Mouse (Mus musculus): Measurements from ENCODE around the gene Glrp1. TPM values are rescaled to one million over a fixed set of nuclear protein-coding genes. Genes with fewer than 3 reads are reported as not detected.
A peak's percentile ranks its signal among the peaks of the same experiment; 100 is the strongest.

The Glrp1 gene
- total RNA-seq, 2 experiments from 2014 or later = not detected

GRCm38 (mm10) chr1:88497407-88497806 lies 12.5 kb downstream of the Glrp1 start:
- DNase-seq (ENCODE audit: low spot score in 2 of 2) = no peak

DNA sequence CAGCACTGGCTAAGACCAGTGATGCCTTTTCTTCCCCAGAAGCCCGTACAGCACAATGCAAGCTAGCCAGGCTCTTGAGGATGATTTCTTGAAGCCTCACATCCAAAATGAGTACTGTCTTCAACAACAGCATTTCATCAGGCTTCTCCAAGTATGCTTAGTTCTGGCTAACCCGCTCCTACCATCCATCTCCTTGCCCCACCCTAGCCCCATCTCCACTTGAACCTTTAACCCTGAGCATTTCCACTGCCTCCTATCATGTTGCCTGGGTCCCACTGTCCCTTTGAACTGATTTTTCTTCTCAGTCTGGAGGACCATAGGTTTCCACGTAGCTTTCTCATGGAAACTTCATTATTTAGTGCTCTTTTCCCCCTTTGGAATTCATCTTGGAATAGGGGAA lies 17.5 kb downstream of the Glrp1 start:
- no peak for DNase-seq (ENCODE audit: low spot score in 2 of 2)

DNA sequence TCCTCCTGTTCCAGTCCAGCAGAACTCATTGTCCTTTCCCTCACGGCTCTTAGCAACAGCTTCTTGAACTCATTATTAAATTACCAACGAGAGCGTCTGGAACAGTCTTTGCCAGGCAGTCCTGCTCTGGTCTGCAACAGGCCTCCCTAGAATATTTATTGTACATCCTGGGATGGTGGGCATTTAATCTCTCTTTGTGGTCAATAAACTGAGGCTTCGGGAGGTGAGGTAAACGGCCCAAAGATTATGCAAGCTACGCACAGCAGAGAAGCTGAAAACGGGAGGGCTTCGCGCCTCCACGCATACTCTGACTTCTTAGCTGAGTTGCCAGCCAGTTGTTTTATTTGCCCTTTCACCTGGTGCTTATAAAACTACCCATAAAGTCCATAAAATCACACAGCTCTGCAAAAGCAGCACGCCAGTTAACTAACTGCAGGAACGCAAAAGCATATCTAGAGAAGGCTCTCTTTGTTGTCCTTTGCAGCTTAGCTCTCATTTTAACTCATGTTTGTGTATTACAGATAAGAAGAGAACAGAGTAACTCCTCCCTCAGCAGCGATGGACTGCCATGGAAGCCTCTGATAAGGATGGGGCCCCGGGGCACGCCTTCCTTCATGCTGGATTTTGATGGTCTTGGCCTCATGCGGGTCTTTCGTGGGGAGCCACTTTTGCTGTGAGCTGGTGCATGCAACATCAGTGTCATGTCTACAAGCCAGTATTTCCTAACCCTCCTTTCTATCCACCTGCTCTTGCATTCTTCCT lies 18.1 kb downstream of the Glrp1 start:
- DNase-seq (ENCODE audit: low spot score in 2 of 2) = no peak

- DNase-seq (ENCODE audit: low spot score in 2 of 2) = no peak
Observed at GRCm38 (mm10) chr1:88490164-88490563, 19.7 kb downstream of the Glrp1 start.

DNA sequence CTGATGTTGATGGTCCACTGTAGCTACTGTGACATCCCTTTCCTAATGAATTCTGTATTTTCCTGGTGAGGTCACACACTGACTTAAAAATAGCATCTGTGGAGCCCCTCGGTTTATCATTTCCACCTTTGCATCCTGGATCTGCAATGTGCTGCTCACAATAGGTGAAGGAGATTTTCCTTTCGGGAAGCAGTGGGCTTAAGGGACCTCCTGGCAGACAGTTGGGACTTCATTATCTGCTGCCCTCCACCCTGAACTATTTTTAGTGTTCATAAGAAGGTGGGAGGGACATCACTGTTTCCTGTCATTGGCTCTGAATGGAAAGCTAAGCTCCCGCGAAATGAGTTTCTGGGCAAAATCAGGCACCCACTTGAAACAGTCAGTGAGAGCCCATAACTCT lies 20.9 kb downstream of the Glrp1 start:
- no peak for DNase-seq (ENCODE audit: low spot score in 2 of 2)

DNA sequence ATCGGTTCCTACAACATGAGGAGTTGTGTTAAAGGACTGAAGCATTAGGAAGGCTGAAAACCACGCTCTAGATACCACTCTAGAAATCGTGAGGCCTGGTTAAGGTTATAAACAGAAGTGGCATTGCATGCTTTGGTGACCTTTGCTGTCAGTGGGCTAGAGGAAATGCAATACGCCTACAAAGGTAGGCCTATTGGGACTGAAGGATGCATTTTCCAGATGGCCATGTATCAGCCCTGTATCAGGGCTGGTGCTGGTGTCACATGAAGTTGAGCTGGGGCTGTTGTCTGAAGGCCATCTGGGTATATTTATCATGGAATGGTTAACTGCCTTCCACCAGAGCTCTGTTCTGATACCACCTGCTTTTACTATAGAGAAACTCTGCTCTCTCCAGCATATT lies 23.5 kb downstream of the Glrp1 start:
- no peak for DNase-seq (ENCODE audit: low spot score in 2 of 2)

GRCm38 (mm10) chr1:88484059-88484458 lies 25.8 kb downstream of the Glrp1 start:
- no peak for DNase-seq (ENCODE audit: low spot score in 2 of 2)

GRCm38 (mm10) chr1:88482142-88483099 lies 27.4 kb downstream of the Glrp1 start:
- no peak for DNase-seq (ENCODE audit: low spot score in 2 of 2)

GRCm38 (mm10) chr1:88480594-88480993 lies 29.3 kb downstream of the Glrp1 start:
- no peak for DNase-seq (ENCODE audit: low spot score in 2 of 2)

DNA sequence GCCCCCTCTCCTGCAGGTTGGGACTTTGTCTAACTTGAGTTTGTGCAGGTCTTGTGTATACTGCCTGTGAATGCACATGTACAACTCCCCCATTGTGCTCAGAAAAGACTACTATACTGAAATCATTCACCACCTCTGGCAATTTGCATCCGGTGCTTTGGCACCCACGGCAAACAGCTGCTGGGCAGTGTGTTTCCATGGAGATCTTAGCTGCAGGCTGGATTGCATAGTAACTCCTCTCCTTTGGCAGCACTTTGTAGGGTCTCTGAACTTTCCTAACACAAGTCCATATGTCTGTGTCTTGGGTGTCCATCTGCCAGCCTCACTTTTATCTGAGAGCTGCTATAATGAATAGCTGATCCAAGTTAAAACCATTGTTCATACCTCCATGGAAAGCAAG lies 31.7 kb downstream of the Glrp1 start:
- DNase-seq (ENCODE audit: low spot score in 2 of 2) = no peak

DNA sequence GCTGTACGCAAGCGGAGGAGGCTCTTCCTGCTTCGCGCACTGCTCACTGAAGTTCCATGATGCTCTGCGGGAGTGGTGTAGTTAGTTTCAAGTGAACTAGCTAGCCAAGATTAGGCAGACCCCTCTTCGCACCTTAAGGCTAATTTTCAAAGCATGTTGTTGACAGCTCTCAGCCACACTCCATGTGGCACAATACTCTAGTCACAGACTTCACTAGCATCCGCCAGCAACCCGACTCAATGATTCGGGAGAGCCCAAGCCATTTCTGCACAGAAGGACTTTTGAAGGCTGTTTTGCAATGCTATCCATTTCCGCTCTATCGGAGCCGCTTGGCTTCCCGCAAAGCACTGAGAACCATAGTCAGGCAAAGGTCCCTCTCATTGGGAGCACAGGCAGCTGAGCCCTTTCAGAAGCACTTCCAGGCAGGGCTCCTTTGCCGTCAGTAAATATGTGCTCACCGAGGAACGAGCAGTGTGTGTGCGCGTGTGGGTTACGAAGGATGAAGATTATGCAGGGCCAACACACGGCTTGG lies 33.2 kb downstream of the Glrp1 start:
- no peak for DNase-seq (ENCODE audit: low spot score in 2 of 2)

- no peak for DNase-seq (ENCODE audit: low spot score in 2 of 2)
Observed at GRCm38 (mm10) chr1:88475502-88475953, 34.3 kb downstream of the Glrp1 start.

GRCm38 (mm10) chr1:88474598-88474997 lies 35.3 kb downstream of the Glrp1 start:
- DNase-seq (ENCODE audit: low spot score in 2 of 2) = no peak

DNA sequence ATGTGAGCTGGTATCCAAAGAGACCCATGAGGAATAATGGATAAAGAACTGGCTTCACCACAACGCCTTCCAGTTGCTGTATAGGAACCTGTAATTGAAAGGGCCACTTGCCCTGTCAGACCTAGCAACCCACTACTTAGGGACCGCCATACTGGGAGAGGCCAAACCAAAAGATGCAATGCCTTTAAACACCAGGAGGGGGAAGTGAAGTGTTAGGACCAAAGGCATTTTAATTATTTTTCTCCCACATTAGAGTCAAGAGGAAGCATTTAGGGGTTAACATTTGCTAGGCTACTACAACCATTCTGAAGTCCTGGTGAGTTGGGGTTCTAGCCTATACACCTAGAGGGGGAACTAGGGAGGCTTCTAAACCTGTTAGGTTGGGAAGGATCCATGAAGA lies 36.0 kb downstream of the Glrp1 start:
- DNase-seq (ENCODE audit: low spot score in 2 of 2) = no peak

DNA sequence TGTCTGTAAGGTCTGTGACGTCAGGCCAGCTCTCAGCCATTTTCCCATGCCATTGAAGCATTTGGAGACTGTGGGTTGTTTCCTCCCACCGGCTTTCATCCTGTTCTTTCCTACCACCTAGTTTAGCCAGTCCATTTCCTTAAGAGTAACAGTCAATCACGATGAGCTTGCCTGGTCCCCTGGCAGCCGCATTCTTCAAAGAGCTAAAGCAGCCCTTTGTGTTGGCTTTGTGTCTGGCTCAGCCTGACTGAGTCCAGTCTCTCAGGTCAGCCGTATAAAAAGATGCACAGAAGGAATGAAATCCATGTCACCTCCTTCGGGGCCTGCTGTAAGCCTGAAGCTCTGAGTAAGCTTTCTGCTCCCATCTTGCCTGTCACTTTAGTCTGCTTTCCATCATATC lies 37.6 kb downstream of the Glrp1 start:
- no peak for DNase-seq (ENCODE audit: low spot score in 2 of 2)

DNA sequence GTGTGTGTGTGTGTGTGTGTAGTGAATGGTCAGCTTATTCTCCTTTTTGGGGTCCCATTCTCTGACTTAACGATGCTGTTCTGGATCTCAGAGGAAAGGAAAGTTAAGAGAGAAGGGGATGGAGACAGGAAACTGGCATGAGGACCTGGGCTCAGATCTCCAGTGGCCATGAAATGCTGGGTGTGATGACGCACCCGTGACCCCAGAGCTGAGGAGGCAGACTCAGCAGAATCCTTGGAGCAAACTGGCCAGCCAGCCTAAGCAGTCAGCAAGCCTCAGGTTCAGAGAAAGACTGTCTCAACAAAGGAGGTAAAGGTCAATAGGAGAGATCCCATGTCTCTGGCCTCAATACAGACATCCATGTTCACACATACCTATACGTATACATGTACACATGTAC lies 40.1 kb downstream of the Glrp1 start:
- no peak for DNase-seq (ENCODE audit: low spot score in 2 of 2)

DNA sequence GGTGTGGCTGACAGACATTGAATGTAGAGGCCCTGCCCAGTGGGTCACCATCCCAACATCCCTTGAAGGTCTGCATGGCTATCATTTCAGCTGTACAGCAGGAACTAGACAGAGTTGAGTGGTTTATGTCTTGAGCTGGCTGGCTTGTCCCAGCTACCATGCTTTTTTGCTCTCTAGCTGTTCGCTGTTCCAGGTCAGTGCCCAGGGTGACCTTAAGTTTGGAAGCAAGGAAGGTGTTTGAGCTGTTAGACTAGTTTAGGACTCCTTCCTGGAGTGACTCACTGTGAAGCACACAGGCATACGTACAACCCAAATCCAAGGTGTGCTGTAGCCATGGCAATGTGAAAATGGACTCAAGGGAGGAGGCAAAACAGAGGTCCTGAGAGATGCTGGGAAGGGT lies 41.5 kb downstream of the Glrp1 start:
- DNase-seq (ENCODE audit: low spot score in 2 of 2) = no peak

GRCm38 (mm10) chr1:88467866-88468265 lies 42.0 kb downstream of the Glrp1 start:
- no peak for DNase-seq (ENCODE audit: low spot score in 2 of 2)

- DNase-seq (ENCODE audit: low spot score in 2 of 2) = no peak
Observed at GRCm38 (mm10) chr1:88466325-88467064, 43.4 kb downstream of the Glrp1 start.

- DNase-seq (ENCODE audit: low spot score in 2 of 2) = peak in 1 of 2 experiments; percentile 26
Observed at GRCm38 (mm10) chr1:88465722-88466121, 44.1 kb downstream of the Glrp1 start.
